Mouse (Mus musculus): ENCODE data around the gene Onecut1. TPM values are rescaled to one million over a fixed set of nuclear protein-coding genes. Genes with fewer than 3 reads are reported as not detected.

Gene Onecut1
- total RNA-seq, 2 experiments from 2014 or later = not detected

- DNase-seq = no peak
- intact Hi-C loops (cut with DNase I) = no loop called here
Measured at GRCm38 (mm10) chr9:74858111-74858510, 3.6 kb upstream of the Onecut1 start.

GRCm38 (mm10) chr9:74860461-74860860 lies 1.3 kb upstream of the Onecut1 start:
- DNase-seq = no peak
- intact Hi-C loops (cut with DNase I) = no loop called here

GRCm38 (mm10) chr9:74862096-74862780 lies 517 bp downstream of the Onecut1 start:
- DNase-seq = no peak
- intact Hi-C loops (cut with DNase I) = no loop called here

GRCm38 (mm10) chr9:74862783-74863654 lies 1.3 kb downstream of the Onecut1 start:
- intact Hi-C loops (cut with DNase I) = no loop called here
- no peak for DNase-seq

- no peak for DNase-seq
- intact Hi-C loops (cut with DNase I) = no loop called here
Measured at GRCm38 (mm10) chr9:74863655-74864443, 2.1 kb downstream of the Onecut1 start.

GRCm38 (mm10) chr9:74864471-74864870 lies 2.8 kb downstream of the Onecut1 start:
- intact Hi-C loops (cut with DNase I) = no loop called here
- no peak for DNase-seq

GRCm38 (mm10) chr9:74866596-74867313 lies 5.0 kb downstream of the Onecut1 start:
- no peak for DNase-seq
- intact Hi-C loops (cut with DNase I) = loop anchor here (5.0 kb wide), 1 partner anchor 334 kb away; no protein-coding TSS in a partner anchor

GRCm38 (mm10) chr9:74867641-74868205 lies 6.0 kb downstream of the Onecut1 start:
- intact Hi-C loops (cut with DNase I) = loop anchor here (2.0 to 5.0 kb wide), 2 partner anchors 335 to 581 kb away; no protein-coding TSS in a partner anchor
- peak; percentile 45 to 52 for DNase-seq

GRCm38 (mm10) chr9:74868336-74868950 lies 6.7 kb downstream of the Onecut1 start:
- no peak for DNase-seq
- intact Hi-C loops (cut with DNase I) = loop anchor here (2.0 to 5.0 kb wide), 2 partner anchors 336 to 582 kb away; no protein-coding TSS in a partner anchor

- intact Hi-C loops (cut with DNase I) = loop anchor here (1.0 kb wide), 1 partner anchor 729 kb away; no protein-coding TSS in a partner anchor
- peak; percentile 34 to 61 for DNase-seq
Measured at GRCm38 (mm10) chr9:74870960-74871688, 9.4 kb downstream of the Onecut1 start.

- intact Hi-C loops (cut with DNase I) = no loop called here
- no peak for DNase-seq
Measured at GRCm38 (mm10) chr9:74876328-74876727, 14.6 kb downstream of the Onecut1 start.

- no peak for DNase-seq
- intact Hi-C loops (cut with DNase I) = no loop called here
Measured at GRCm38 (mm10) chr9:74877709-74878108, 16.0 kb downstream of the Onecut1 start.

GRCm38 (mm10) chr9:74887866-74888265 lies 26.1 kb downstream of the Onecut1 start:
- no peak for DNase-seq
- intact Hi-C loops (cut with DNase I) = no loop called here

GRCm38 (mm10) chr9:74896742-74897141 lies 35.0 kb downstream of the Onecut1 start:
- DNase-seq = no peak

GRCm38 (mm10) chr9:74897375-74897982 lies 35.8 kb downstream of the Onecut1 start:
- intact Hi-C loops (cut with DNase I) = no loop called here
- no peak for DNase-seq

More at GRCm38 (mm10) chr9:74896742-74897141, 35.0 kb downstream of the Onecut1 start:
- intact Hi-C loops (cut with DNase I) = no loop called here

GRCm38 (mm10) chr9:74900141-74900540 lies 38.4 kb downstream of the Onecut1 start:
- intact Hi-C loops (cut with DNase I) = no loop called here
- DNase-seq = no peak

- peak; percentile 78 for DNase-seq
- intact Hi-C loops (cut with DNase I) = loop anchor here (2.0 to 5.0 kb wide), 4 partner anchors 48 to 378 kb away; partner anchors contain the start of gene Fam214a
Measured at GRCm38 (mm10) chr9:74904866-74905508, 43.3 kb downstream of the Onecut1 start.
